Mouse (Mus musculus) heart, adult 2 months (tissue): ENCODE data around the gene Tlcd1. TPM values are rescaled to one million over a fixed set of nuclear protein-coding genes. Genes with fewer than 3 reads are reported as not detected.

Experiments used
- DNase-seq, 2 experiments: peaks; one replicate each; pipeline ENCODE4 v3.0.0; 2021
- H3K27ac ChIP-seq: fragments of 200-600 bp; 2 replicates; pipeline ENCODE4 v1.8.1; 2022
- H3K27me3 ChIP-seq: fragments of 200-500 bp; 2 replicates; pipeline ENCODE4 v1.6.1; 2012; ENCODE audit warnings: mild to moderate bottlenecking, low read length, inconsistent platforms, mixed read lengths; ENCODE audit not compliant: control insufficient read depth, insufficient read depth
- H3K36me3 ChIP-seq: fragments of 200-500 bp; 2 replicates; pipeline ENCODE4 v1.6.1; 2012; ENCODE audit warnings: low read length, inconsistent platforms; ENCODE audit not compliant: control insufficient read depth, insufficient read depth
- H3K4me1 ChIP-seq: fragments of 200-500 bp; 2 replicates; pipeline ENCODE4 v1.6.1; 2011; ENCODE audit warnings: low read length; ENCODE audit not compliant: control insufficient read depth, insufficient read depth
- H3K4me3 ChIP-seq: fragments of 200-600 bp; 2 replicates; pipeline ENCODE4 v1.8.1; 2022
- H3K79me2 ChIP-seq: fragments of 200-500 bp; replicated peaks from 2 replicates; pipeline ENCODE4 v1.6.1; 2012; ENCODE audit warnings: mild to moderate bottlenecking, inconsistent platforms, low read length, moderate library complexity, mixed read lengths; ENCODE audit not compliant: control insufficient read depth, insufficient read depth
- H3K9ac ChIP-seq: fragments of 200-500 bp; 2 replicates; pipeline ENCODE4 v1.6.1; 2012; ENCODE audit warnings: low read depth, mild to moderate bottlenecking, control low read depth, inconsistent platforms, low read length, mixed read lengths
- CTCF ChIP-seq: fragments of 200-600 bp; IDR thresholded peaks from 2 replicates; pipeline ENCODE4 v1.8.1; 2022; ENCODE audit warnings: antibody characterized with exemption, mild to moderate bottlenecking, moderate library complexity
- EP300 ChIP-seq: fragments of 200-500 bp; IDR thresholded peaks from 2 replicates; pipeline ENCODE4 v1.6.1; 2011; ENCODE audit warnings: low read depth, low read length, control low read depth; ENCODE audit not compliant: insufficient read depth
- POLR2A ChIP-seq: fragments of 200-500 bp; IDR thresholded peaks from 2 replicates; pipeline ENCODE4 v1.6.1; 2011; ENCODE audit warnings: mild to moderate bottlenecking, low read depth, low read length, control low read depth; ENCODE audit not compliant: insufficient read depth
- WGBS: fragments of 180-500 bp; shearing (Covaris S2); methylation state at CpG from one replicate; pipeline ENCODE4 v1.1.7; 2018; 5-methylcytosine and 5-hydroxymethylcytosine counted together
- intact Hi-C: fragments of 180-260 bp; cut with DNase I; formaldehyde crosslinking; loops from one replicate; pipeline ENCODE4 v1.15.1; 2025
- polyA plus RNA-seq: library from polyadenylated mRNA; depleted of rRNA; stranded (reverse); fragments of >200 nt; gene quantifications from 2 replicates; pipeline ENCODE4 v1.2.3, GENCODE M21; 2012
- total RNA-seq, 2 experiments: library from RNA; stranded (reverse); gene quantifications; 2 replicates each; pipeline ENCODE4 v1.2.3; 2021

Gene Tlcd1
- total and polyA plus RNA-seq, 3 experiments = 5.4 to 17.3 (median 5.7) TPM

DNA sequence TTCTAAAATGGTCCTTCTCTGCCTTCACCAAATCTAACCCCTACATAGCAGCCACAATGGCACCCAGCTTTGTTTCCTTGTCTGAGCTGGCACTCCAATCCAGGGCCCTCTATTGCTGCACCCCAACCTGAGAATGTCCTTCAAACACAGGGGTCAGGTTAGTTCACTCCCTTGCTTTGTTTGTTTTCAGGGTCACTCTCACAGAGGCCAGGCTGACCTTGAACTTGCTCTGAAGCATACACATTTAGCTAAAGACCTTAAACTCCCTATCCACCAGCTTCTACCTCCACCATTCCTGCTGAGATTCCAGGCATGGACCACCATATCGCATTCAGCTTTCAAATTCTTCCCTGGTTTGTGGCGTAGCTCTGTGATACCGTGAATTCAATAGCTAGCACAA, 2.0 kb upstream of the Tlcd1 start:
- H3K27ac ChIP-seq = no peak overlapping the region
- no peaks in the 10 kb centered on the region for H3K27me3 ChIP-seq
- intact Hi-C loops = no loop called here
- no peak for DNase-seq
- H3K4me3 ChIP-seq = no peak overlapping the region
- no peak overlapping the region for H3K9ac ChIP-seq
- 97% methylated on average over 3 of the region's 3 CpGs for WGBS
- H3K79me2 ChIP-seq = no peaks in the 10 kb centered on the region
- H3K4me1 ChIP-seq = peaks cover 2% of the 10 kb centered on the region; the same call in 1 of the 2 replicates
- no peaks in the 10 kb centered on the region for H3K36me3 ChIP-seq
- TF ChIP-seq POLR2A (no peak), EP300 (no peak), CTCF (no peak)

DNA sequence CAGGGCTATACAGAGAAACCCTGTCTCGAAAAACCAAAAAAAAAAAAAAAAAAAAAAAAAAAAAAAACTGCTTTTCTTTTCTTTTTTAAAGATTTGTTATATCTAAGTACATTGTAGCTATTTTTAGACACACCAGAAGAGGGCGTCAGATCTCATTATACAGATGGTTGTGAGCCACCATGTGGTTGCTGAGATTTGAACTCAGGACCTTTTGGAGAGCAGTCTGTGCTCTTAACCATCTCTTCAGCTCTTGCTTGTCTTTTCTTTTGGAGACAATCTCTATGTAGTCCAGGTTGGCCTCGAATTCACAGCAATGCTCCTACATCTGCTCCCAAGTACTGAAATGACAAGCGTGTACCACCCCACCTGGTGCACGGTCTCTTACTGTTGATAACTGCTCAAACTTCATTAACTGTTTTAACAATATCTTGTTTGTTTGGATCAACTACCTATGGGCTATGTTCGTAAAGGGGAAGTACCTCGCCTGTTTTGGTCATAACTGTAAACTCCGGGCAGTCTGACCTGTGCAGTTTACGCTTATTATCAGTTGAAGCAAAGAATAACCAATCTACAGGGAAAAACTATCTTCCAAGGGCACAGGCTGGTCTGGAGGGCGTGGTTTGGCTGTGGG, 625 bp upstream of the Tlcd1 start:
- Histone ChIP-seq H3K4me1 (peaks cover 2% of the 10 kb centered on the region; the same call in 1 of the 2 replicates), H3K27me3 (no peaks in the 10 kb centered on the region), H3K27ac (peak overlapping the region; percentile 96), H3K9ac (no peak overlapping the region), H3K79me2 (no peaks in the 10 kb centered on the region), H3K4me3 (peak overlapping the region; percentile 96), H3K36me3 (0 out of 2 replicates have a peak, but pooled peaks cover 3% of the 10 kb centered on the region)
- no peak for TF ChIP-seq POLR2A
- no peak for TF ChIP-seq EP300
- TF ChIP-seq CTCF = peak; percentile 29
- DNase-seq = no peak
- 6% methylated on average over 10 of the region's 10 CpGs for WGBS
- intact Hi-C loops = loop anchor here (2.0 kb wide), 3 partner anchors 115 to 191 kb away; no protein-coding TSS in a partner anchor

DNA sequence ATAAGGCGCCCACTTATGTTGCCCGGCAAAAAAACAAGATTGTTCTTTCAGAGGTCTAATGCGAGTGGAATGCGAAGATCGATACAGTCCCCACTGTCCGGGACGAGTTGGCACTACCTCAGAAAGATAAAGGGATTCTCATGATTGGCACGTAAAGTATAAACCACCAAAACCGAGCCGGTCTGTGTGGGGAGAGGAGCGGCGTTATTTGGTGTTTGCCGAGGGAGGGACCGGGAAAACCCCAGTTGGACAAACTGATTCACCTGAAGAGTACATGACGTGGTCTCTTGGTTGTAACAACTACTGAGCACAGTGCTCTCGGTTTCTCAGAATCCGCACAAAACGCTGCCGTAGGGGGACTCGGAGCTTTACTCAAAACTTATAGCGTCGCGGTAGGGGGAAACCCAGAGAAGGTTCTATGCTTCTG, 407 bp downstream of the Tlcd1 start:
- intact Hi-C loops = loop anchor here (1.0 to 2.0 kb wide), 4 partner anchors 18 to 192 kb away; no protein-coding TSS in a partner anchor
- Histone ChIP-seq H3K79me2 (no peaks in the 10 kb centered on the region), H3K4me3 (peak overlapping the region; percentile 96), H3K4me1 (peaks cover 2% of the 10 kb centered on the region; the same call in 1 of the 2 replicates), H3K9ac (peak overlapping the region; percentile 61), H3K36me3 (peaks cover 5% of the 10 kb centered on the region), H3K27ac (peak overlapping the region; percentile 96), H3K27me3 (no peaks in the 10 kb centered on the region)
- 1% methylated on average over 23 of the region's 23 CpGs for WGBS
- no peak for DNase-seq
- TF ChIP-seq POLR2A (no peak), CTCF (no peak), EP300 (no peak)

GRCm38 (mm10) chr11:78177437-78177836, 926 bp downstream of the Tlcd1 start:
- intact Hi-C loops = loop anchor here (1.0 to 2.0 kb wide), 4 partner anchors 18 to 193 kb away; no protein-coding TSS in a partner anchor
- DNase-seq = no peak
- Histone ChIP-seq H3K4me1 (peaks cover 3% of the 10 kb centered on the region), H3K27me3 (no peaks in the 10 kb centered on the region), H3K79me2 (no peaks in the 10 kb centered on the region), H3K9ac (peak overlapping the region; percentile 29), H3K4me3 (peak overlapping the region; percentile 96), H3K36me3 (peaks cover 10% of the 10 kb centered on the region), H3K27ac (peak overlapping the region; percentile 96)
- under 1% methylated on average over 10 of the region's 10 CpGs for WGBS
- no peak for TF ChIP-seq CTCF
- no peak for TF ChIP-seq POLR2A
- TF ChIP-seq EP300 = no peak

DNA sequence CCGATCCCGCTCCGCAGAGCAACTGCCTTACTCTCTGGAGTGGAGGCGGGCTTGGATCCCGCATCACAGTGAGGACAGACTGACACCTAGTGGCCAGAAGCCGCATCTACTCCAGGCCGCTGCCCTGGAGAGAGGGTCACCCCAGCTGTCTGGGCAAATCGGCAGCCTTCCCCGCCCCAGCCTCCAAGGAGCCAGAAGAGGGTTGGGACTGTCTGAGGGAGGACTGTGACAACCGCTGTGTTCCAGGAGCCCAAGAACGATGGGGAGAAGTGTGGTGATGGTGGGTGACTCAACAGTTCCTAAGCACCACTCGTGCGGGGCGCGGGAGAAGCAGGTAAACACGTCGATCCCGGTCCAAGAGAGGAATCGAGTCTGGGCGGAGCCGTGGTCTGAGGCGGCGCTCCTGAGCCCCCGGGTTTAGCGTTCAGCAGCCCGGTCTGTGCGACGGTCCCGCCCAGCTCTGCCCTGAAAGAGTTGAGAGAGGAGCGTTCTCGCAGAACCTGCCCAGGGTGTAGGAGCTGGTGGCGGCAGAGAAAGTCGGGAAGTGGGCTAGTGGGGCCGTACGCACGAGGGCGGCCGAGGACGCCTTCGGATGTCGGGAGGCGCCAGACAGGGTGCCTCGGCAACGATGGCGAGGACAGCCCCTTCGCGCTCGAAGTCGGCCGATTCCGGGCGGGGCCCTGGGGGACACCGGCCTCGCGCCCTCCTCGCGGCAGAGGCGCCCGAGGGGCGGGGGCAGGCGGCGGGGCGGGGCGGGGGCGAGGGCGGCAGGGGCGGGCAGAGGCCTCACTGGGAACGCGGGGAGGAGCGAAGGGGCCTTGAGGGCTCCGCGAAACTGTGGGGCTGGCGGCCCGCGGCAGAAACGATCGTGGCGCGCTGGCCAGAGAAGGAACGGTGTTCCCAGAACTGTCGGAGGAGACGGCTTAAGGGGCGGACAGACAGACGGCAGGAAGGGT, 1.7 kb downstream of the Tlcd1 start:
- intact Hi-C loops = loop anchor here (1.0 to 2.0 kb wide), 4 partner anchors 19 to 193 kb away; no protein-coding TSS in a partner anchor
- peak overlapping the region; percentile 96 for H3K27ac ChIP-seq
- H3K27me3 ChIP-seq = no peaks in the 10 kb centered on the region
- peaks cover 3% of the 10 kb centered on the region for H3K4me1 ChIP-seq
- TF ChIP-seq EP300 (peak; percentile 96), POLR2A (peak; percentile 62), CTCF (no peak; the same call in 1 of the 2 replicates)
- H3K36me3 ChIP-seq = peaks cover 11% of the 10 kb centered on the region
- peak overlapping the region; percentile 96 for H3K4me3 ChIP-seq
- H3K79me2 ChIP-seq = no peaks in the 10 kb centered on the region
- under 1% methylated on average over 84 of the region's 84 CpGs for WGBS
- DNase-seq = peak; percentile 96
- H3K9ac ChIP-seq = peak overlapping the region; percentile 86
